Mouse (Mus musculus): ENCODE measurements around the gene Dppa2. TPM values are rescaled to one million over a fixed set of nuclear protein-coding genes. Genes with fewer than 3 reads are reported as not detected.
A peak's percentile ranks its signal among the peaks of the same experiment; 100 is the strongest.
"Not testable (repeated sequence)": the region's sequence is repeated elsewhere in the genome, so short reads cannot be mapped to it uniquely, and the experiment has no call there.

Dppa2 gene
- total and polyA plus RNA-seq, 2 experiments, result not detected

DNA sequence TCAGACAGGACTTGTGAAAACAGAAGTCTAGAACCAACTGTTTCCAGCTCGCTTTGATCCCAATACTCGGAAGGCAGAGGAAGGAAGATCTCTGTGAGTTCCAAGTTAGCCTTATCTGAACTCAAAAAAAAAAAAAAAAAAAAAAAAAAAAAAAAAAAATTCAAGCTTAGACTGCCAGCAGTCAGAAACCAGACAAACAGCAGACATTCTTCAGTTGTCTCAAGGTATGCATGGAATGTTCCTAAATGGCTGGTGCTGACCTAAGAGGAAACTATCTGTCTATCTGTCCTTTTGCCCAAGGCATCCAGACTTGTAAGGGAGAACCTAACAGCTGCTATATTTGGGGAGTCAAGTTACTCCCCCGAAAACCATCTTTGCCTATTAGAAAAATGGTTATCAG lies 275 bp downstream of the Dppa2 start:
- peak; percentile 20 for DNase-seq (ENCODE audit: extremely low read depth, low read depth, low spot score)
- Histone ChIP-seq H3K4me1 (ENCODE audit: control insufficient read depth, insufficient read depth, low read length) (no peaks in the 10 kb centered on the region), H3K36me3 (ENCODE audit: control insufficient read depth, insufficient read depth, low read length) (no peaks in the 10 kb centered on the region), H3K9ac (ENCODE audit: low read depth, low read length) (no peak overlapping the region), H3K4me3 (ENCODE audit: insufficient read depth, low read depth, low read length) (no peak overlapping the region), H3K27ac (replicated peaks; ENCODE audit: insufficient read depth, low read depth, low read length) (no peak overlapping the region), H3K79me2 (ENCODE audit: control insufficient read depth, insufficient read depth, low read length) (no peaks in the 10 kb centered on the region), H3K27me3 (ENCODE audit: control insufficient read depth, insufficient read depth, low read length) (no peaks in the 10 kb centered on the region; the same call in 1 of the 2 replicates)
- TF ChIP-seq POLR2A (IDR thresholded peaks at IDR 0.05; ENCODE audit: extremely low read depth, insufficient read depth, low read length) (no peak), CTCF (IDR thresholded peaks at IDR 0.05; ENCODE audit: low read depth, low read length) (no peak)
- WGBS, result 65% methylated on average over 3 of the region's 3 CpGs

DNA sequence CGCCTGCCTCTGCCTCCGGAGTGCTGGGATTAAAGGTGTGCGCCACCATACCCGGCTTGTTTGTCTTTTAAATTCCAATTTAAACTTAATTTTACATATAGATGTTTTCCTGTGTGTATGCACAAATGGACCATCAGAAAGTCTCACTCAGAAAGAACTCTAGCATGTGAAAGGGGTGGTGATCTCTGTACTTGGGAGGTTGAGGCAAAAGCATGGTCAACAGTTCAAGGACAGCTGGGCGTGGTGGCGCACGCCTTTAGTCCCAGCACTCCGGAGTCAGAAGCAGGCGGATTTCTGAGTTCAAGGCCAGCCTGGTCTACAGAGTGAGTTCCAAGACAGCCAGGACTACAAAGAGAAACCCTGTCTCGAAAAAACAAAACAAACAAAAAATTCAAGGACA lies 5.2 kb downstream of the Dppa2 start:
- not testable (repeated sequence) for H3K27me3 ChIP-seq (ENCODE audit: control insufficient read depth, insufficient read depth, low read length); H3K9ac ChIP-seq (ENCODE audit: low read depth, low read length); H3K4me1 ChIP-seq (ENCODE audit: control insufficient read depth, insufficient read depth, low read length); DNase-seq (ENCODE audit: extremely low read depth, low read depth, low spot score); H3K36me3 ChIP-seq (ENCODE audit: control insufficient read depth, insufficient read depth, low read length); H3K79me2 ChIP-seq (ENCODE audit: control insufficient read depth, insufficient read depth, low read length); H3K4me3 ChIP-seq (ENCODE audit: insufficient read depth, low read depth, low read length); H3K27ac ChIP-seq (replicated peaks; ENCODE audit: insufficient read depth, low read depth, low read length)
- WGBS, result 87% methylated on average over 10 of the region's 10 CpGs

DNA sequence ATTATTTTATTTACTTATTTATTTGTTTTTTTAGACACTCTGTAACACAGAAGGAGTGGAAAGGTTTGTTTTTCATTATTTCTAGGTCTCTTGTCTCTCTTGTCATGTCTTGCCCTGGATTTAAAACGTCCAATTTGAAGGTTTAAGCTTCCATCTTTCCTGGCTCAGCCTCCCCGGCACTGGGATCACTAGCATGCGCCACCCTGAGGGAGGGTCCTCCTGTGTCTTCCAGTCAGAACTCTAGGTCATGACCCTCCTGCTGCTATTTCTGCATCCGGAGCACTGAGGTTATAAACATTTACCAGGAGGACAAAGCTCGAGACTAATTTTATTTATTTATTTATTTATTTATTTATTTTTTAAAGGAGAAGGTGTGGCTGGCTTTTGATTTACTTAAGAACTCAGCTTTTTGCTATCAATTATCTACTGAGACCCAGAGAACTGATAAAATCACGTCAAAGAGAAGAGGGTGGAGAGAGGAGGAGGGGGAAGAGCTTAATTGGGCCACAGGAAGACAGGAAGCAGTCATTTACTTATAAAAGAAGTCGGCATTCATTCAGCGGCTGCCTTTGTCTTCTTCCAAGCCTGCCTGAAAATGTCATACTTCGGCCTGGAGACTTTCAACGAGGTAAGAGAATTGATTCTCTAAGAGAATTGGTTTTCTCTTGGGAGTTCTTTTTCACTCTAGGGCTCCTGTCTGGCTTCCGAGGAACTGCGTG lies 6.4 kb downstream of the Dppa2 start:
- TF ChIP-seq POLR2A (IDR thresholded peaks at IDR 0.05; ENCODE audit: extremely low read depth, insufficient read depth, low read length) (no peak), CTCF (IDR thresholded peaks at IDR 0.05; ENCODE audit: low read depth, low read length) (no peak)
- Histone ChIP-seq H3K4me3 (ENCODE audit: insufficient read depth, low read depth, low read length) (no peak overlapping the region), H3K36me3 (ENCODE audit: control insufficient read depth, insufficient read depth, low read length) (no peaks in the 10 kb centered on the region), H3K79me2 (ENCODE audit: control insufficient read depth, insufficient read depth, low read length) (no peaks in the 10 kb centered on the region), H3K27ac (replicated peaks; ENCODE audit: insufficient read depth, low read depth, low read length) (no peak overlapping the region), H3K9ac (ENCODE audit: low read depth, low read length) (no peak overlapping the region), H3K27me3 (ENCODE audit: control insufficient read depth, insufficient read depth, low read length) (no peaks in the 10 kb centered on the region), H3K4me1 (ENCODE audit: control insufficient read depth, insufficient read depth, low read length) (no peaks in the 10 kb centered on the region)
- WGBS, result 84% methylated on average over 12 of the region's 12 CpGs
- DNase-seq (ENCODE audit: extremely low read depth, low read depth, low spot score), result no peak

DNA sequence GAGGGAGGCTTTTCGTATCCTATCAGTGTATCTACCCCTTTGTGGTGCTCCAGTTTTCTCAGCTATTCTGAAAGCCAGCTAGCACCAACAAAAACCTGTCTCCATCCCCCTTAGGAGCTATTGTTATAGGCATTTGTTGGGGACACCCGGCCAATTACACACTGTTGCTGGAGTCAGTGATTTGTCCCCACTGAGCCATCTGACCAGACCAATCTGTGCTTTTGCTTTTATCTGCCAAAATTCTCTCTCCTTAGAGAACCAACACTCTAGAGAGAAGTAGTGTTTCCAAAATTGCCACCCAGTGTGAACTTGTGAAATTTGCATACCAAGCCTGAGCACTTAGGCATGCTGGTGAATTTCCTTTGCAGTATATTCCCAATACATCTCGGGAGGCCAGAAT lies 11.6 kb downstream of the Dppa2 start:
- no peak overlapping the region for H3K27ac ChIP-seq (replicated peaks; ENCODE audit: insufficient read depth, low read depth, low read length)
- WGBS, result 87% methylated on average over 3 of the region's 3 CpGs
- no peak overlapping the region for H3K4me3 ChIP-seq (ENCODE audit: insufficient read depth, low read depth, low read length)
- no peaks in the 10 kb centered on the region for H3K4me1 ChIP-seq (ENCODE audit: control insufficient read depth, insufficient read depth, low read length)
- no peaks in the 10 kb centered on the region for H3K27me3 ChIP-seq (ENCODE audit: control insufficient read depth, insufficient read depth, low read length)
- H3K36me3 ChIP-seq (ENCODE audit: control insufficient read depth, insufficient read depth, low read length), result no peaks in the 10 kb centered on the region
- H3K79me2 ChIP-seq (ENCODE audit: control insufficient read depth, insufficient read depth, low read length), result no peaks in the 10 kb centered on the region
- no peak for DNase-seq (ENCODE audit: extremely low read depth, low read depth, low spot score)
- H3K9ac ChIP-seq (ENCODE audit: low read depth, low read length), result no peak overlapping the region
- TF ChIP-seq POLR2A (IDR thresholded peaks at IDR 0.05; ENCODE audit: extremely low read depth, insufficient read depth, low read length), result no peak

DNA sequence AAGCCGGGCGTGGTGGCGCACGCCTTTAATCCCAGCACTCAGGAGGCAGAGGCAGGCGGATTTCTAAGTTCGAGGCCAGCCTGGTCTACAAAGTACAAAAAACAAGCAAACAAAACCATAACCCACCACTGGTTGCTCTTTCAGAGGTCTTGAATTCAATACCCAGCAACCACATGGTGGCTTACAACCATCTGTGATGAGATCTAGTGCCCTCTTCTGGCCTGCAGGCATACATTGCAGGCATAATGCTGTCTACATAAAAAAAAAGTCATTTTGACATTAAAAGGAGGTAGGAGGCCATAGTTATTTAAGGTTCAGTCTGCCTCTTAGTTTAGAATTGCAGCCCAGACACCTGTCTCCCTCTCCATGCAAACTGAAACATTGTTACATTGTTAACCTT lies 17.1 kb downstream of the Dppa2 start:
- Histone ChIP-seq H3K27ac (replicated peaks; ENCODE audit: insufficient read depth, low read depth, low read length) (no peak overlapping the region), H3K9ac (ENCODE audit: low read depth, low read length) (no peak overlapping the region), H3K4me3 (ENCODE audit: insufficient read depth, low read depth, low read length) (no peak overlapping the region), H3K4me1 (ENCODE audit: control insufficient read depth, insufficient read depth, low read length) (no peaks in the 10 kb centered on the region), H3K36me3 (ENCODE audit: control insufficient read depth, insufficient read depth, low read length) (no peaks in the 10 kb centered on the region), H3K27me3 (ENCODE audit: control insufficient read depth, insufficient read depth, low read length) (no peaks in the 10 kb centered on the region), H3K79me2 (ENCODE audit: control insufficient read depth, insufficient read depth, low read length) (no peaks in the 10 kb centered on the region)
- 97% methylated on average over 6 of the region's 6 CpGs for WGBS
- TF ChIP-seq POLR2A (IDR thresholded peaks at IDR 0.05; ENCODE audit: extremely low read depth, insufficient read depth, low read length) (no peak), CTCF (IDR thresholded peaks at IDR 0.05; ENCODE audit: low read depth, low read length) (no peak)
- no peak for DNase-seq (ENCODE audit: extremely low read depth, low read depth, low spot score)

DNA sequence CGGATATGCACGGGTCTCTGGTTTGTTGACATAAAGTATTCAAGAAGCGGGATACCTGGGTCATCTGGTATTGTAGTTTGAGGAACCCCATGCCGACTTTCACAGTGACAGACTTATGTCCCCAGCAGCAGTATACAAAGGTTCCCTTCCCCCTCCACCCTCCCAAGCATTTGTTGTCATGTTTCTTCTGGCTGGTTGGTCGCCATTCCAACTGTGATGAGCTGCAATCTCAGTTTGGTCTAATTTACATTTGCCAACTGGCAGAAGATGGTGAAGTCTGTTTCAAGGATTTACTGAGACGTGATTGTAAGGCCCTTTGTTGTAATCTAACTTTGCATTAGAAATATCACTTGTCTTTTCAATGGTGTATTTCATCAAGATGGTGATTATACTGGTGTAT lies 19.4 kb downstream of the Dppa2 start:
- Histone ChIP-seq H3K27ac (replicated peaks; ENCODE audit: insufficient read depth, low read depth, low read length) (no peak overlapping the region), H3K4me1 (ENCODE audit: control insufficient read depth, insufficient read depth, low read length) (no peaks in the 10 kb centered on the region), H3K36me3 (ENCODE audit: control insufficient read depth, insufficient read depth, low read length) (no peaks in the 10 kb centered on the region), H3K27me3 (ENCODE audit: control insufficient read depth, insufficient read depth, low read length) (no peaks in the 10 kb centered on the region), H3K9ac (ENCODE audit: low read depth, low read length) (no peak overlapping the region), H3K79me2 (ENCODE audit: control insufficient read depth, insufficient read depth, low read length) (no peaks in the 10 kb centered on the region), H3K4me3 (ENCODE audit: insufficient read depth, low read depth, low read length) (no peak overlapping the region)
- 75% methylated on average over 6 of the region's 6 CpGs for WGBS
- no peak for TF ChIP-seq POLR2A (IDR thresholded peaks at IDR 0.05; ENCODE audit: extremely low read depth, insufficient read depth, low read length)
- no peak for TF ChIP-seq CTCF (IDR thresholded peaks at IDR 0.05; ENCODE audit: low read depth, low read length)
- no peak for DNase-seq (ENCODE audit: extremely low read depth, low read depth, low spot score)
